Mouse (Mus musculus): ENCODE measurements at regions not wholly inside any gene's neighbourhood (a gene's known extent, or its start where the extent isn't known, plus 50 kb on each side); places are given as distances from the start of the nearest gene placed in this dataset.

DNA sequence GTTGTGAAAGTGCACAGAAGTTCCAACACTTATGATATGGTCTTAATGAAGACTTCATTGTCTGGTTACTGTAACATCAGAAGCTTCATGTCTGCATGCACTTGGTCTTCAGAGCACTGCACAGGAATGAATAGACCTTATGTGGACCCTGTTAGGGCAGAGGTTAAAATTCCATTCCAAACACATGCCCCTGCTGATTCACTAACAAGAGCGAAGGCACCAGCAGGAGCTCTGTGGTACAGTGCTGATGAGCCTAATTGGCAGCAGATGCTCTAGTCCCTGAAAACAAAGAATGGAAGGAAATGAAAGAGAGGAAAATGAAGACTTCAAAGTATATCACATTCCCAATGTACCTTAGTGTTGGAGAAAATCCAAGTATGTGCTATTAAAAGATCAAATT, 365.1 kb upstream of the Alcam start:
- DNase-seq (ENCODE audit: low spot score) (no peak), ATAC-seq (ENCODE audit: extremely low read depth, insufficient number of reproducible peaks, low FRiP score, poor library complexity, severe bottlenecking) (no peak)
- no peaks in the 10 kb centered on the region for H3K4me1 ChIP-seq (ENCODE audit: insufficient read depth, low read depth, low read length)
- TF ChIP-seq POLR2AphosphoS5 (IDR thresholded peaks at IDR 0.05; ENCODE audit: insufficient replicate concordance, low read depth, low read length) (no peak), TAL1 (conservative IDR thresholded peaks at IDR 0.05; ENCODE audit: low read depth, low read length) (no peak), GATA2 (IDR thresholded peaks at IDR 0.05; ENCODE audit: borderline replicate concordance, low read depth, low read length) (no peak), CTCF (IDR thresholded peaks at IDR 0.05; ENCODE audit: low read depth, low read length) (no peak), GATA1 (IDR thresholded peaks at IDR 0.05; ENCODE audit: borderline replicate concordance, low read length) (no peak)
- no peaks in the 10 kb centered on the region for H3K36me3 ChIP-seq (replicated peaks)
- peaks cover 6% of the 10 kb centered on the region; the same call in 1 of the 2 replicates for H3K9me3 ChIP-seq (replicated peaks)
- H3K27me3 ChIP-seq (ENCODE audit: insufficient read depth, low read length): no peaks in the 10 kb centered on the region
- H3K4me3 ChIP-seq (ENCODE audit: low read depth, low read length): no peak overlapping the region

DNA sequence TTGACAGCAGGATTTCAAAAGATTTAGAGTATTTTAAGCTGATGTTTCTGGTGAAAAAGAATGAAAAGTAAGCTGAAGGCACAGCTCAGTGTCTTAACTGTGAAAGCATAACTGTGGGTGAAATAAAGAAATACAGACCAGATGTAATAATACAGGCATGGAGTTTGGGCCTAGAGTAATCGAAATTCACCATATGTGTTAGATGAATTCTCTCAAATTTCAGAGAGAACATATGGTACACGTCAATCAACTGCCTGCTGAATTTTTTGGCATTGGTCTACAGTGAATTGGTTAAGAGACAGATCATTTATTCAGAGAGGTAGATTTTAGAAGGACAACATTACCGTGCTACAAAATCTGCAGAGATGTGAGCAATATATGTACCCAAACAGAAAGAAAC, 357.3 kb upstream of the Alcam start:
- H3K4me1 ChIP-seq (ENCODE audit: insufficient read depth, low read depth, low read length): no peaks in the 10 kb centered on the region
- TF ChIP-seq CTCF (IDR thresholded peaks at IDR 0.05; ENCODE audit: low read depth, low read length) (no peak), GATA2 (IDR thresholded peaks at IDR 0.05; ENCODE audit: borderline replicate concordance, low read depth, low read length) (no peak), GATA1 (IDR thresholded peaks at IDR 0.05; ENCODE audit: borderline replicate concordance, low read length) (no peak), TAL1 (conservative IDR thresholded peaks at IDR 0.05; ENCODE audit: low read depth, low read length) (no peak), POLR2AphosphoS5 (IDR thresholded peaks at IDR 0.05; ENCODE audit: insufficient replicate concordance, low read depth, low read length) (no peak)
- H3K36me3 ChIP-seq (replicated peaks): no peaks in the 10 kb centered on the region
- ATAC-seq (ENCODE audit: extremely low read depth, insufficient number of reproducible peaks, low FRiP score, poor library complexity, severe bottlenecking): no peak
- DNase-seq (ENCODE audit: low spot score): no peak
- H3K27me3 ChIP-seq (ENCODE audit: insufficient read depth, low read length): no peaks in the 10 kb centered on the region
- no peak overlapping the region for H3K4me3 ChIP-seq (ENCODE audit: low read depth, low read length)
- H3K9me3 ChIP-seq (replicated peaks): peaks cover 8% of the 10 kb centered on the region; the same call in 1 of the 2 replicates

DNA sequence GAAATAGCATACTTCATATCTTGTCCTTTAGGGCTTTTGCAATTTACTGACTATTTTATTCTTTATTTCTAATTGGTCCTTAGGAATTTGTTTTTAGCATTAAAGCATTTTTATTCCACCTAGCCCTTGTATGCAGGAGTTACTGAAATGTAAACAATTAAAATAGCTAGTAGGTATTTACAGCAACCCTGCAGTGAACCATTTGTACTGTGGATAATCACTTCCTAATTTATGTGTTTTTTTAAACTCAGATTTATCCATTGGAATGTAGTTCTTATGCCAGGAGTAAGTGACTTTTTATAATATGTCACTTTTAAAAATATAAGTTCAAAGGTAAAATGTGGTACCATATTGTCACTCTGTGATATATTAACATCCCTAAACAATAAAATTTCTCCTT, 350.5 kb upstream of the Alcam start:
- H3K9me3 ChIP-seq (replicated peaks): 0 out of 2 replicates have a peak, but pooled peaks cover 2% of the 10 kb centered on the region
- H3K27me3 ChIP-seq (ENCODE audit: insufficient read depth, low read length): no peaks in the 10 kb centered on the region
- no peak for TF ChIP-seq CTCF (IDR thresholded peaks at IDR 0.05; ENCODE audit: low read depth, low read length)
- TF ChIP-seq TAL1 (conservative IDR thresholded peaks at IDR 0.05; ENCODE audit: low read depth, low read length): no peak
- no peak for TF ChIP-seq POLR2AphosphoS5 (IDR thresholded peaks at IDR 0.05; ENCODE audit: insufficient replicate concordance, low read depth, low read length)
- no peak for TF ChIP-seq GATA2 (IDR thresholded peaks at IDR 0.05; ENCODE audit: borderline replicate concordance, low read depth, low read length)
- TF ChIP-seq GATA1 (IDR thresholded peaks at IDR 0.05; ENCODE audit: borderline replicate concordance, low read length): no peak
- H3K36me3 ChIP-seq (replicated peaks): no peaks in the 10 kb centered on the region
- DNase-seq (ENCODE audit: low spot score) (no peak), ATAC-seq (ENCODE audit: extremely low read depth, insufficient number of reproducible peaks, low FRiP score, poor library complexity, severe bottlenecking) (no peak)
- H3K4me3 ChIP-seq (ENCODE audit: low read depth, low read length): no peak overlapping the region
- H3K4me1 ChIP-seq (ENCODE audit: insufficient read depth, low read depth, low read length): no peaks in the 10 kb centered on the region

DNA sequence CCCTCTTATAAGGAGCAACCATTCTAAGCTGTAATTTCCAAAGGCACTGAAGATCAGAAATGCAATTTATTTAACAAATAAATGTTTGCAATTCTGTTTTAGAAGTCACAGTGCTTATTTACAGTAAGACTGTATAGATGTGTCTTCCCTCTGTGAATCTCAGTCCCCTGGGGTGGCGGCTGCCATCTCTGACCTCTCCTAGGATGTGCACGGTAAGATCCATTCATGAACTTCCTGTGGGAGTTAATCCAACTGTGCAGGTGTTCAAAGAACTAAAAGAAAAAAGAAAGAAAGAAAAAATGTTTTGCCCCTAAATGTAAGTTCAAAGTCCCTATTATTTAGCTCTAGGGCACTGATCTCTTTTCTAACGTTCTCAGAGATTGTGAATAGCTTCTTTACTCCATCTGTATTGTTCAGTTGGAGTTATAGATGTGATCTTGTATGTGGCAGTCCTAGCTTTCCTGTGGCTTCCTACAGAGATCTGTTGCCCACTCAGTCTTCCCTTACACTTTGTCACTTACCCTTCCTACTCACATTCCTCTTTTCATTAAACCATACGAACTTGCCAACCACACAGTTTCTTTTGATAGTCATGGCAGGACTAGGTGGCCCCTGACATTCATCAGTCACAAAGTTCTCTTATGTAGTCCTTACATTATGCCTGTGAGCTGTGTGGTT, 346.0 kb upstream of the Alcam start:
- Histone ChIP-seq H3K27me3 (ENCODE audit: insufficient read depth, low read length) (no peaks in the 10 kb centered on the region), H3K4me1 (ENCODE audit: insufficient read depth, low read depth, low read length) (no peaks in the 10 kb centered on the region), H3K4me3 (ENCODE audit: low read depth, low read length) (no peak overlapping the region), H3K9me3 (replicated peaks) (no peaks in the 10 kb centered on the region), H3K36me3 (replicated peaks) (no peaks in the 10 kb centered on the region)
- DNase-seq (ENCODE audit: low spot score) (no peak), ATAC-seq (ENCODE audit: extremely low read depth, insufficient number of reproducible peaks, low FRiP score, poor library complexity, severe bottlenecking) (no peak)
- TF ChIP-seq CTCF (IDR thresholded peaks at IDR 0.05; ENCODE audit: low read depth, low read length) (no peak), TAL1 (conservative IDR thresholded peaks at IDR 0.05; ENCODE audit: low read depth, low read length) (no peak), GATA1 (IDR thresholded peaks at IDR 0.05; ENCODE audit: borderline replicate concordance, low read length) (no peak), GATA2 (IDR thresholded peaks at IDR 0.05; ENCODE audit: borderline replicate concordance, low read depth, low read length) (no peak), POLR2AphosphoS5 (IDR thresholded peaks at IDR 0.05; ENCODE audit: insufficient replicate concordance, low read depth, low read length) (no peak)

DNA sequence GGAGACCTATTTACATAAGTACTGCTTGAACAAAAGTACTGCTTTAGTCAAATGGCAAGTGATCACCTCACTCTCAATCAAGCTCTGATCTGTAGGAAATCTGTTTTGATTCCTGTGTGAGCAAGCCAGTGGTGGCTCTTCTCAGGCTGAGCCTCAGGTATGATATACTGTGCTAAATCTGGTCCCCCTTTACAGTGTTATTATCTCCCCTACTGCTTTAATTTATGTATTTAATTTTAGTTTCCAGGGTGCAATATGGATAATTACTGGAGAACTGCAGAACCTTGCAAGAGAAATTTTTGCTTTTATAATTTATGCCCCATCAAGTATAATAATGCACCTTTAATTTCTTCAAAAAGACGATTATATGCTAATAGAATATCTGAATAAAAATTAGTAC, 341.3 kb upstream of the Alcam start:
- Histone ChIP-seq H3K36me3 (replicated peaks) (no peaks in the 10 kb centered on the region), H3K4me3 (ENCODE audit: low read depth, low read length) (no peak overlapping the region), H3K27me3 (ENCODE audit: insufficient read depth, low read length) (no peaks in the 10 kb centered on the region), H3K9me3 (replicated peaks) (peaks cover 5% of the 10 kb centered on the region), H3K4me1 (ENCODE audit: insufficient read depth, low read depth, low read length) (no peaks in the 10 kb centered on the region)
- no peak for DNase-seq (ENCODE audit: low spot score)
- no peak for TF ChIP-seq GATA2 (IDR thresholded peaks at IDR 0.05; ENCODE audit: borderline replicate concordance, low read depth, low read length)
- TF ChIP-seq CTCF (IDR thresholded peaks at IDR 0.05; ENCODE audit: low read depth, low read length): no peak
- TF ChIP-seq POLR2AphosphoS5 (IDR thresholded peaks at IDR 0.05; ENCODE audit: insufficient replicate concordance, low read depth, low read length): no peak
- no peak for TF ChIP-seq TAL1 (conservative IDR thresholded peaks at IDR 0.05; ENCODE audit: low read depth, low read length)
- TF ChIP-seq GATA1 (IDR thresholded peaks at IDR 0.05; ENCODE audit: borderline replicate concordance, low read length): no peak
- no peak for ATAC-seq (ENCODE audit: extremely low read depth, insufficient number of reproducible peaks, low FRiP score, poor library complexity, severe bottlenecking)

DNA sequence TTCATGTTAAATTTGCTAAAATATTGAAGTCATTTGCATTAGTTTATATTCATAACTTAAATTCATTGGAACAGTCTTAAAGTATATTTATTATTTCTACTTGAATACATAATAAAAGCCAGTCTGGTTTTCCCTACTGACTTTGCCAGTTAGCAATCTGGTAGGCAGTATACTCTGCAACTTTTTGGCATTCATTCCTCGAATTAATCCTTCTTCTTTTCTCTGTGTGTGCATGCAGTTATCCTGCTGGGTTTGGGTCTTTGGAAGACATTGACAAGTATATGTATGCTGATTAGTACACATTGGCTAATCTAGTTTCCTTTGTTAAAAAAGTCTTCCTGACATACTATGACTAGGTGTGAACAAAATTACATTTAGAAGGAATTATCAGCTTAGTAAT, 336.1 kb upstream of the Alcam start:
- H3K4me1 ChIP-seq (ENCODE audit: insufficient read depth, low read depth, low read length): no peaks in the 10 kb centered on the region
- TF ChIP-seq GATA1 (IDR thresholded peaks at IDR 0.05; ENCODE audit: borderline replicate concordance, low read length) (no peak), GATA2 (IDR thresholded peaks at IDR 0.05; ENCODE audit: borderline replicate concordance, low read depth, low read length) (no peak), POLR2AphosphoS5 (IDR thresholded peaks at IDR 0.05; ENCODE audit: insufficient replicate concordance, low read depth, low read length) (no peak), CTCF (IDR thresholded peaks at IDR 0.05; ENCODE audit: low read depth, low read length) (no peak), TAL1 (conservative IDR thresholded peaks at IDR 0.05; ENCODE audit: low read depth, low read length) (no peak)
- H3K9me3 ChIP-seq (replicated peaks): peaks cover 7% of the 10 kb centered on the region
- no peak for DNase-seq (ENCODE audit: low spot score)
- no peak overlapping the region for H3K4me3 ChIP-seq (ENCODE audit: low read depth, low read length)
- H3K27me3 ChIP-seq (ENCODE audit: insufficient read depth, low read length): no peaks in the 10 kb centered on the region
- ATAC-seq (ENCODE audit: extremely low read depth, insufficient number of reproducible peaks, low FRiP score, poor library complexity, severe bottlenecking): no peak
- H3K36me3 ChIP-seq (replicated peaks): no peaks in the 10 kb centered on the region
